Mouse (Mus musculus) embryonic facial prominence, embryonic 13.5 days (tissue): ENCODE measurements around the gene Glis1. TPM values are rescaled to one million over a fixed set of nuclear protein-coding genes. Genes with fewer than 3 reads are reported as not detected.

ENCODE experiments used
- ATAC-seq: fragments of 200-750 bp; cut with Nextera tagmentation; 2 replicates; pipeline ENCODE4 v1.8.0; 2017; ENCODE audit warnings: low read depth; ENCODE audit not compliant: insufficient number of reproducible peaks, insufficient read depth, low FRiP score, low TSS enrichment
- H3K27ac ChIP-seq: fragments of 300-500 bp; sonication (generic); 2 replicates; pipeline ENCODE4 v1.5.1; 2015; ENCODE audit warnings: moderate library complexity, mild to moderate bottlenecking, inconsistent platforms
- H3K27me3 ChIP-seq: fragments of 300-500 bp; sonication (generic); 2 replicates; pipeline ENCODE4 v1.6.1; 2015; ENCODE audit warnings: mild to moderate bottlenecking, inconsistent platforms
- H3K36me3 ChIP-seq: fragments of 300-500 bp; sonication (generic); 2 replicates; pipeline ENCODE4 v1.6.1; 2015; ENCODE audit warnings: mild to moderate bottlenecking, inconsistent platforms
- H3K4me1 ChIP-seq: fragments of 300-500 bp; sonication (generic); 2 replicates; pipeline ENCODE4 v1.6.1; 2015; ENCODE audit warnings: inconsistent platforms
- H3K4me2 ChIP-seq: fragments of 300-500 bp; sonication (generic); 2 replicates; pipeline ENCODE4 v1.6.1; 2015; ENCODE audit warnings: moderate library complexity, mild to moderate bottlenecking, inconsistent platforms
- H3K4me3 ChIP-seq: fragments of 300-500 bp; sonication (generic); 2 replicates; pipeline ENCODE4 v1.5.1; 2015; ENCODE audit warnings: mild to moderate bottlenecking, inconsistent platforms
- H3K9ac ChIP-seq: fragments of 300-500 bp; sonication (generic); 2 replicates; pipeline ENCODE4 v1.6.1; 2015; ENCODE audit warnings: mild to moderate bottlenecking, inconsistent platforms
- H3K9me3 ChIP-seq: fragments of 300-500 bp; sonication (generic); 2 replicates; pipeline ENCODE4 v1.6.1; 2016; ENCODE audit warnings: inconsistent platforms
- WGBS: fragments of 180-500 bp; shearing (Covaris S2); methylation state at CpG from one replicate; pipeline ENCODE4 v1.1.7; 2015; ENCODE audit warnings: mixed read lengths; 5-methylcytosine and 5-hydroxymethylcytosine counted together
- polyA plus RNA-seq: library from polyadenylated mRNA; unstranded; fragments of >200 nt; fragmentation: Nextera tagmentation; extraction: Ambion mirVana; gene quantifications from 2 replicates; pipeline ENCODE4 v1.2.1, GENCODE M21; 2015

The Glis1 gene
- polyA plus RNA-seq, 1 experiment from 2014 or later, result 60.4 TPM

- Histone ChIP-seq H3K36me3 (no peaks in the 10 kb centered on the region), H3K9me3 (no peaks in the 10 kb centered on the region), H3K4me2 (no peak overlapping the region), H3K4me3 (no peak overlapping the region), H3K9ac (no peak overlapping the region), H3K27ac (no peak overlapping the region), H3K27me3 (peaks cover 3% of the 10 kb centered on the region; the same call in 1 of the 2 replicates), H3K4me1 (peaks cover 51% of the 10 kb centered on the region)
- no peak for ATAC-seq
- WGBS, result 89% methylated on average over 20 of the region's 20 CpGs
Measured at GRCm38 (mm10) chr4:107483556-107484220, 49.3 kb downstream of the Glis1 start.

- H3K36me3 ChIP-seq, result no peaks in the 10 kb centered on the region
- H3K4me2 ChIP-seq, result no peak overlapping the region
- H3K9ac ChIP-seq, result no peak overlapping the region
- 74% methylated on average over 4 of the region's 4 CpGs for WGBS
- H3K4me1 ChIP-seq, result peaks cover 51% of the 10 kb centered on the region
- H3K27me3 ChIP-seq, result peaks cover 3% of the 10 kb centered on the region; the same call in 1 of the 2 replicates
- ATAC-seq, result no peak
- no peak overlapping the region for H3K4me3 ChIP-seq
- H3K9me3 ChIP-seq, result no peaks in the 10 kb centered on the region
- no peak overlapping the region for H3K27ac ChIP-seq
Measured at GRCm38 (mm10) chr4:107484221-107484575, 49.8 kb downstream of the Glis1 start.

GRCm38 (mm10) chr4:107485903-107486302 lies 51.5 kb downstream of the Glis1 start:
- Histone ChIP-seq H3K36me3 (no peaks in the 10 kb centered on the region), H3K4me1 (peaks cover 45% of the 10 kb centered on the region), H3K4me2 (no peak overlapping the region), H3K9me3 (no peaks in the 10 kb centered on the region), H3K4me3 (no peak overlapping the region), H3K27me3 (peaks cover 7% of the 10 kb centered on the region; the same call in 1 of the 2 replicates), H3K9ac (no peak overlapping the region), H3K27ac (no peak overlapping the region)
- no peak for ATAC-seq
- 71% methylated on average over 5 of the region's 5 CpGs for WGBS

- Histone ChIP-seq H3K4me2 (no peak overlapping the region), H3K9ac (no peak overlapping the region), H3K27me3 (peaks cover 7% of the 10 kb centered on the region; the same call in 1 of the 2 replicates), H3K36me3 (no peaks in the 10 kb centered on the region), H3K27ac (no peak overlapping the region; the same call in none of the 2 replicates), H3K9me3 (no peaks in the 10 kb centered on the region), H3K4me1 (peaks cover 46% of the 10 kb centered on the region), H3K4me3 (no peak overlapping the region)
- WGBS, result 79% methylated on average over 20 of the region's 20 CpGs
- ATAC-seq, result no peak
Measured at GRCm38 (mm10) chr4:107489121-107489840, 54.9 kb downstream of the Glis1 start.

GRCm38 (mm10) chr4:107492991-107493390 lies 58.6 kb downstream of the Glis1 start:
- no peak overlapping the region for H3K4me3 ChIP-seq
- H3K9ac ChIP-seq, result no peak overlapping the region
- H3K27me3 ChIP-seq, result peaks cover 7% of the 10 kb centered on the region; the same call in 1 of the 2 replicates
- WGBS, result 76% methylated on average over 5 of the region's 5 CpGs
- H3K4me2 ChIP-seq, result no peak overlapping the region
- H3K27ac ChIP-seq, result no peak overlapping the region
- no peak for ATAC-seq
- no peaks in the 10 kb centered on the region for H3K36me3 ChIP-seq
- H3K4me1 ChIP-seq, result peaks cover 55% of the 10 kb centered on the region
- no peaks in the 10 kb centered on the region for H3K9me3 ChIP-seq

GRCm38 (mm10) chr4:107495751-107496430 lies 61.5 kb downstream of the Glis1 start:
- Histone ChIP-seq H3K4me3 (no peak overlapping the region), H3K36me3 (no peaks in the 10 kb centered on the region), H3K9ac (no peak overlapping the region), H3K27ac (no peak overlapping the region), H3K4me1 (peaks cover 52% of the 10 kb centered on the region), H3K27me3 (peaks cover 11% of the 10 kb centered on the region), H3K4me2 (no peak overlapping the region), H3K9me3 (no peaks in the 10 kb centered on the region)
- ATAC-seq, result no peak
- WGBS, result 60% methylated on average over 9 of the region's 9 CpGs

- Histone ChIP-seq H3K27ac (no peak overlapping the region), H3K4me2 (peak overlapping the region; percentile 14), H3K9me3 (no peaks in the 10 kb centered on the region), H3K27me3 (peaks cover 11% of the 10 kb centered on the region), H3K4me3 (no peak overlapping the region), H3K4me1 (peaks cover 62% of the 10 kb centered on the region), H3K36me3 (no peaks in the 10 kb centered on the region), H3K9ac (0 out of 2 replicates have a peak overlapping the region, but pooled peaks have one; percentile 11)
- WGBS, result 41% methylated on average over 18 of the region's 18 CpGs
- no peak for ATAC-seq
Measured at GRCm38 (mm10) chr4:107497430-107497935, 63.1 kb downstream of the Glis1 start.

GRCm38 (mm10) chr4:107502601-107503051 lies 68.2 kb downstream of the Glis1 start:
- Histone ChIP-seq H3K9me3 (no peaks in the 10 kb centered on the region), H3K27me3 (peaks cover 11% of the 10 kb centered on the region), H3K4me3 (no peak overlapping the region), H3K36me3 (no peaks in the 10 kb centered on the region), H3K4me1 (peaks cover 44% of the 10 kb centered on the region), H3K9ac (no peak overlapping the region), H3K27ac (peak overlapping the region; percentile 78), H3K4me2 (peak overlapping the region; percentile 38)
- no peak for ATAC-seq
- 24% methylated on average over 10 of the region's 10 CpGs for WGBS

- 89% methylated on average over 11 of the region's 11 CpGs for WGBS
- Histone ChIP-seq H3K9me3 (no peaks in the 10 kb centered on the region), H3K4me2 (no peak overlapping the region), H3K36me3 (no peaks in the 10 kb centered on the region), H3K27me3 (no peaks in the 10 kb centered on the region), H3K27ac (no peak overlapping the region), H3K4me1 (peaks cover 51% of the 10 kb centered on the region), H3K9ac (no peak overlapping the region), H3K4me3 (no peak overlapping the region)
- no peak for ATAC-seq
Measured at GRCm38 (mm10) chr4:107514981-107515380, 80.6 kb downstream of the Glis1 start.

- 90% methylated on average over 7 of the region's 7 CpGs for WGBS
- H3K9me3 ChIP-seq, result no peaks in the 10 kb centered on the region
Measured at GRCm38 (mm10) chr4:107515626-107516025, 81.2 kb downstream of the Glis1 start.

GRCm38 (mm10) chr4:107518766-107519165 lies 84.4 kb downstream of the Glis1 start:
- ATAC-seq, result no peak
- Histone ChIP-seq H3K27ac (no peak overlapping the region), H3K4me2 (no peak overlapping the region), H3K9me3 (no peaks in the 10 kb centered on the region), H3K4me3 (no peak overlapping the region), H3K9ac (no peak overlapping the region), H3K4me1 (peaks cover 70% of the 10 kb centered on the region), H3K27me3 (no peaks in the 10 kb centered on the region), H3K36me3 (no peaks in the 10 kb centered on the region)
- 60% methylated on average over 11 of the region's 11 CpGs for WGBS

More at GRCm38 (mm10) chr4:107515626-107516025, 81.2 kb downstream of the Glis1 start:
- Histone ChIP-seq H3K9ac (no peak overlapping the region), H3K27ac (no peak overlapping the region), H3K4me2 (no peak overlapping the region), H3K4me1 (peaks cover 58% of the 10 kb centered on the region), H3K4me3 (no peak overlapping the region), H3K27me3 (no peaks in the 10 kb centered on the region), H3K36me3 (no peaks in the 10 kb centered on the region)
- no peak for ATAC-seq
